1 mouse cellular context compared by ENCODE assay signal in genomic region chr2:107969526-107969925, GRCm38 (mm10).
TF ChIP-seq lines count a peak whose summit lies in the region.

No protein-coding gene starts in this region.

TF ChIP-seq in CH12.LX, 34 proteins besides CTCF, POLR2A, EP300 and RAD21 (continued from another document):
- no peak for TF ChIP-seq SIN3A (IDR thresholded peaks at IDR 0.05; ENCODE audit: low read length)
- no peak for TF ChIP-seq PAX5 (IDR thresholded peaks at IDR 0.05; ENCODE audit: low read length)
